In genomic region chr19:41737657-41738428, GRCm38 (mm10) we compare ENCODE assay signal across 9 mouse cellular contexts. TPM values are rescaled to one million over a fixed set of nuclear protein-coding genes. Genes with fewer than 3 reads are reported as not detected.
DNase-seq lines count a peak whose midpoint lies in the region; ATAC-seq and TF ChIP-seq lines count a peak whose summit lies in the region.
"Had no signal": no experiment of that assay in that cellular context is flagged by ENCODE, and none has a peak within 500 bp of the region (broad histone marks: within the 10 kb centered on the region; RNA-seq: fewer than 3 reads in every experiment).

No protein-coding gene starts in this region.

- peaks cover under 1% of the 10 kb centered on the region; the same call in 1 of the 2 replicates for H3K4me1 ChIP-seq in intestine, embryonic 14.5 days (replicated peaks; ENCODE audit: control insufficient read depth, insufficient read depth, low read length)
- no peaks in the 10 kb centered on the region for H3K4me1 ChIP-seq in intestine, postnatal 0 days (replicated peaks; ENCODE audit: control insufficient read depth, insufficient read depth, low read length)
- H3K4me1 ChIP-seq in embryonic facial prominence, embryonic 14.5 days (ENCODE audit: control insufficient read depth, insufficient read depth, low read length), result peaks cover 6% of the 10 kb centered on the region; the same call in 1 of the 2 replicates
- peaks cover 31% of the 10 kb centered on the region for H3K4me1 ChIP-seq in liver, embryonic 15.5 days (replicated peaks)
- peaks cover under 1% of the 10 kb centered on the region; the same call in 1 of the 2 replicates for H3K4me1 ChIP-seq in stomach, embryonic 15.5 days

- no peaks in the 10 kb centered on the region for H3K36me3 ChIP-seq in intestine, embryonic 14.5 days (ENCODE audit: control insufficient read depth, insufficient read depth, low read length)
- no peaks in the 10 kb centered on the region for H3K36me3 ChIP-seq in intestine, postnatal 0 days (ENCODE audit: control insufficient read depth, insufficient read depth)
- no peaks in the 10 kb centered on the region for H3K36me3 ChIP-seq in embryonic facial prominence, embryonic 14.5 days (ENCODE audit: control insufficient read depth, insufficient read depth, low read length)
- H3K36me3 ChIP-seq in liver, embryonic 15.5 days (replicated peaks), result no peaks in the 10 kb centered on the region
- no peaks in the 10 kb centered on the region for H3K36me3 ChIP-seq in stomach, embryonic 15.5 days

- no peak for TF ChIP-seq CTCF in intestine, postnatal 0 days (IDR thresholded peaks at IDR 0.05; ENCODE audit: low read depth)

- H3K4me3 ChIP-seq in intestine, embryonic 14.5 days (ENCODE audit: low read depth, low read length), result no peak overlapping the region
- H3K4me3 ChIP-seq in intestine, postnatal 0 days (ENCODE audit: low read depth, low read length), result no peak overlapping the region
- no peak overlapping the region for H3K4me3 ChIP-seq in embryonic facial prominence, embryonic 14.5 days (ENCODE audit: low read depth, low read length)
- peak overlapping the region; percentile 42 for H3K4me3 ChIP-seq in liver, embryonic 15.5 days (replicated peaks)
- H3K4me3 ChIP-seq in stomach, embryonic 15.5 days (replicated peaks), result no peak overlapping the region

- DNase-seq in intestine, embryonic 14.5 days (ENCODE audit: low spot score), result no peak
- peak; percentile 77 for DNase-seq in embryonic facial prominence, embryonic 14.5 days (ENCODE audit: low spot score)
- DNase-seq in layer of hippocampus, adult 11-12 months (ENCODE audit: low spot score), result peak; percentile 75
- DNase-seq in ovary, adult 18-20 months (ENCODE audit: low spot score), result no peak

- no peak overlapping the region for H3K9ac ChIP-seq in intestine, embryonic 14.5 days (ENCODE audit: low read length)
- H3K9ac ChIP-seq in intestine, postnatal 0 days (ENCODE audit: low read depth, low read length), result no peak overlapping the region
- H3K9ac ChIP-seq in embryonic facial prominence, embryonic 14.5 days (ENCODE audit: low read depth, low read length), result no peak overlapping the region
- 0 out of 2 replicates have a peak overlapping the region, but pooled peaks have one; percentile 19 for H3K9ac ChIP-seq in liver, embryonic 15.5 days
- no peak overlapping the region for H3K9ac ChIP-seq in stomach, embryonic 15.5 days

- peaks cover 56% of the 10 kb centered on the region for H3K27me3 ChIP-seq in intestine, embryonic 14.5 days (replicated peaks; ENCODE audit: control insufficient read depth, insufficient read depth, low read length)
- H3K27me3 ChIP-seq in intestine, postnatal 0 days (replicated peaks; ENCODE audit: control insufficient read depth, insufficient read depth, low read length), result peaks cover 35% of the 10 kb centered on the region
- peaks cover 64% of the 10 kb centered on the region for H3K27me3 ChIP-seq in embryonic facial prominence, embryonic 14.5 days (replicated peaks; ENCODE audit: control insufficient read depth, insufficient read depth, low read length)
- peaks cover 53% of the 10 kb centered on the region for H3K27me3 ChIP-seq in liver, embryonic 15.5 days
- H3K27me3 ChIP-seq in stomach, embryonic 15.5 days (replicated peaks), result peaks cover 39% of the 10 kb centered on the region

- ATAC-seq in intestine, embryonic 14.5 days (replicated peaks; ENCODE audit: low FRiP score, low TSS enrichment, low read depth), result 0 out of 2 replicates have a peak, but pooled peaks have one; percentile 12
- ATAC-seq in intestine, postnatal 0 days, result no peak
- ATAC-seq in embryonic facial prominence, embryonic 14.5 days (ENCODE audit: low read depth), result peak; percentile 67
- peak; percentile 55 for ATAC-seq in liver, embryonic 15.5 days (ENCODE audit: insufficient read depth)
- ATAC-seq in stomach, embryonic 15.5 days (ENCODE audit: insufficient read depth, low FRiP score, low read depth), result peak; percentile 45; the same call in 1 of the 2 replicates
- no peak for ATAC-seq in erythroid progenitor cell, adult 5-6 weeks (replicated peaks; ENCODE audit: low FRiP score, poor library complexity, severe bottlenecking)

- no peak overlapping the region for H3K4me2 ChIP-seq in intestine, embryonic 14.5 days (ENCODE audit: low read length)
- H3K4me2 ChIP-seq in intestine, postnatal 0 days (replicated peaks; ENCODE audit: low read depth), result no peak overlapping the region
- H3K4me2 ChIP-seq in embryonic facial prominence, embryonic 14.5 days (ENCODE audit: low read depth, low read length), result peak overlapping the region; percentile 33; the same call in 1 of the 2 replicates
- H3K4me2 ChIP-seq in liver, embryonic 15.5 days, result peak overlapping the region; percentile 72
- peak overlapping the region; percentile 8; the same call in 1 of the 2 replicates for H3K4me2 ChIP-seq in stomach, embryonic 15.5 days

- 6% methylated on average over 18 of the region's 18 CpGs for WGBS in intestine, embryonic 14.5 days
- 6% methylated on average over 18 of the region's 18 CpGs for WGBS in intestine, postnatal 0 days
- WGBS in embryonic facial prominence, embryonic 14.5 days, result 4% methylated on average over 18 of the region's 18 CpGs
- 3% methylated on average over 18 of the region's 18 CpGs for WGBS in liver, embryonic 15.5 days (ENCODE audit: insufficient replicate concordance)
- 6% methylated on average over 17 of the region's 18 CpGs for WGBS in stomach, embryonic 15.5 days

- H3K9me3 ChIP-seq in intestine, embryonic 14.5 days (ENCODE audit: control insufficient read depth, low read length), result no peaks in the 10 kb centered on the region
- H3K9me3 ChIP-seq in intestine, postnatal 0 days (ENCODE audit: control insufficient read depth), result no peaks in the 10 kb centered on the region
- H3K9me3 ChIP-seq in embryonic facial prominence, embryonic 14.5 days (ENCODE audit: control insufficient read depth, low read length), result no peaks in the 10 kb centered on the region
- no peaks in the 10 kb centered on the region for H3K9me3 ChIP-seq in liver, embryonic 15.5 days (replicated peaks)
- H3K9me3 ChIP-seq in stomach, embryonic 15.5 days, result no peaks in the 10 kb centered on the region

- no peak overlapping the region for H3K27ac ChIP-seq in intestine, embryonic 14.5 days (ENCODE audit: low read depth)
- no peak overlapping the region for H3K27ac ChIP-seq in intestine, postnatal 0 days (ENCODE audit: low read depth, low read length)
- no peak overlapping the region for H3K27ac ChIP-seq in embryonic facial prominence, embryonic 14.5 days (replicated peaks; ENCODE audit: low read depth, low read length)
- peak overlapping the region; percentile 54 for H3K27ac ChIP-seq in liver, embryonic 15.5 days (replicated peaks)
- no peak overlapping the region for H3K27ac ChIP-seq in stomach, embryonic 15.5 days

RNA-seq across cellular contexts. Expression of gene Slit1, which starts 5.6 kb away (rescaled TPM):
- 0.77 and 1.0 TPM in 2 replicates for polyA plus RNA-seq in intestine, embryonic 14.5 days (2014; fragmentation: Nextera tagmentation; extraction: Ambion mirVana)
- 0.27 and 0.35 TPM in 2 replicates for polyA plus RNA-seq in intestine, postnatal 0 days (2015; fragmentation: Nextera tagmentation; extraction: Ambion mirVana)
- polyA plus RNA-seq in embryonic facial prominence, embryonic 14.5 days (2014; fragmentation: Nextera tagmentation; extraction: Ambion mirVana), result 1.3 and 1.7 TPM in 2 replicates
- 0.05 TPM in 2 replicates for polyA plus RNA-seq in liver, embryonic 15.5 days (2015; fragmentation: Nextera tagmentation; extraction: Ambion mirVana)
- polyA plus RNA-seq in stomach, embryonic 15.5 days (2015; fragmentation: Nextera tagmentation; extraction: Ambion mirVana), result 1.1 and 1.5 TPM in 2 replicates
- 1.1 and 1.7 TPM in 2 replicates for total RNA-seq in erythroid progenitor cell, adult 5-6 weeks (2015; ENCODE audit: low replicate concordance)
- total RNA-seq in erythroid progenitor cell, adult 5-6 weeks (2017; ENCODE audit: low replicate concordance), result 1.0 and 1.6 TPM in 2 replicates
- total RNA-seq: hematopoietic stem cell, adult 5-6 weeks had no signal

Comparison
In these comparisons a context has a peak if more than half of its experiments do, and no peak if none do; other contexts are left out.
1. ATAC-seq: peak in intestine, embryonic 14.5 days (single experiment), embryonic facial prominence, embryonic 14.5 days (single experiment), liver, embryonic 15.5 days (single experiment) and stomach, embryonic 15.5 days (single experiment); none in intestine, postnatal 0 days (single experiment) and erythroid progenitor cell, adult 5-6 weeks (single experiment).
2. DNase-seq: peak in embryonic facial prominence, embryonic 14.5 days (single experiment) and layer of hippocampus, adult 11-12 months (single experiment); none in intestine, embryonic 14.5 days (single experiment) and ovary, adult 18-20 months (single experiment).
3. H3K4me2 ChIP-seq: peak in embryonic facial prominence, embryonic 14.5 days (single experiment), liver, embryonic 15.5 days (single experiment) and stomach, embryonic 15.5 days (single experiment); none in intestine, embryonic 14.5 days (single experiment) and intestine, postnatal 0 days (single experiment).